ENCODE assay signal across 8 mouse cellular contexts in the genomic region with DNA sequence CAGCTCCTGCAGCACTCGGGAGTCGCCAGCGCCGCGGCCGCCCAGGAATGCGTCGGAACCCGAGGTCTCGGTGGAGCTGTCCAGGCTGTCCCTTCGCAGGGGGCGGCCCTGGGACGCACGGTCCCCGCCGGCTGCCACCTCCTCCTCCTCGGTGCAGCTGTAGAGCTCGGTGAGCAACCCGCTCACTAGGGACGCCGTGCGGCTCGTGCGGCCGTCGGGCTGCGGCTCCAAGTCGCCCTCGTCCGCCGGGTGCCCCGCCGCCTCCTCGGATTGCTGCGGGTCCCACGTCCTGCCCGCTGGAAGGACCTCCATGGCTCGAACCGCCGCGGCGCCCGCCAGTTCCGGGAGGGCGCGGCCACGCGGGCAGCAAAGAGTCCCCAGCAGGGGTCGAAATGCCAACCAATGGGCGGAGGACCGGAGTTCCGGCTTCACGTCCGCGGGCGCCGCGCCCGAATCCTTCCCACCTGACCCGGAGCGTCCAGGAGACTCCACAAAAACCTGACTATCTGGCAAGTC. TPM values are rescaled to one million over a fixed set of nuclear protein-coding genes. Genes with fewer than 3 reads are reported as not detected.
DNase-seq lines count a peak whose midpoint lies in the region; ATAC-seq and TF ChIP-seq lines count a peak whose summit lies in the region.

Gene Tbc1d30 (minus strand): TSS at position 213 of the 516 bp plus-strand sequence.

- TF ChIP-seq POLR2A in lung, adult 2 months (IDR thresholded peaks at IDR 0.05; ENCODE audit: borderline replicate concordance, extremely low read depth, low read depth, low read length) = 0 out of 2 replicates have a peak, but pooled peaks have one; percentile 31

- TF ChIP-seq CTCF in E14TG2a.4 (conservative IDR thresholded peaks at IDR 0.05; ENCODE audit: low read length) = no peak
- no peak for TF ChIP-seq CTCF in lung, adult 2 months (IDR thresholded peaks at IDR 0.05; ENCODE audit: insufficient read depth, low read length)

- under 1% methylated on average over 56 of the region's 61 CpGs for WGBS in embryonic facial prominence, embryonic 13.5 days
- whole genome bisulfite sequencing in lung, adult 2 months = under 1% methylated on average over 61 of the region's 61 CpGs
- under 1% methylated on average over 48 of the region's 61 CpGs for WGBS in neural tube, embryonic 13.5 days

- H3K27me3 ChIP-seq in E14TG2a.4 (ENCODE audit: insufficient read depth, low read length) = peaks cover 58% of the 10 kb centered on the region
- H3K27me3 ChIP-seq in embryonic facial prominence, embryonic 13.5 days = peaks cover 39% of the 10 kb centered on the region
- peaks cover 49% of the 10 kb centered on the region for H3K27me3 ChIP-seq in neural tube, embryonic 13.5 days

- peak within 1 kb of the TSS; percentile 85 for H3K4me3 ChIP-seq in E14TG2a.4 (replicated peaks; ENCODE audit: low read length)
- H3K4me3 ChIP-seq in embryonic facial prominence, embryonic 13.5 days = peak within 1 kb of the TSS; percentile 56
- H3K4me3 ChIP-seq in lung, adult 2 months (replicated peaks; ENCODE audit: extremely low read depth, low read depth, low read length) = peak within 1 kb of the TSS; percentile 65
- H3K4me3 ChIP-seq in neural tube, embryonic 13.5 days = peak within 1 kb of the TSS; percentile 49

- peaks cover 32% of the 10 kb centered on the region for H3K9me3 ChIP-seq in E14TG2a.4 (ENCODE audit: low read length)
- no peaks in the 10 kb centered on the region for H3K9me3 ChIP-seq in embryonic facial prominence, embryonic 13.5 days
- H3K9me3 ChIP-seq in neural tube, embryonic 13.5 days = peaks cover 4% of the 10 kb centered on the region; the same call in 1 of the 2 replicates

- DNase-seq in adrenal gland, adult 18-20 months (ENCODE audit: low spot score in 2 of 2) = peak; percentile 57 to 66
- DNase-seq in heart, postnatal 10 days = peak; percentile 80 to 82
- peak; percentile 79 for DNase-seq in kidney, postnatal 14 days
- DNase-seq in lung, adult 2 months = peak; percentile 77
- no peak for DNase-seq in right cerebral cortex, postnatal 25 days

- no peak within 1 kb of the TSS; the same call in 1 of the 2 replicates for H3K27ac ChIP-seq in embryonic facial prominence, embryonic 13.5 days
- H3K27ac ChIP-seq in neural tube, embryonic 13.5 days (replicated peaks) = no peak within 1 kb of the TSS

- no peak for ATAC-seq in embryonic facial prominence, embryonic 13.5 days (ENCODE audit: insufficient number of reproducible peaks, insufficient read depth, low FRiP score, low TSS enrichment, low read depth)
- ATAC-seq in neural tube, embryonic 13.5 days (ENCODE audit: low read depth) = peak; percentile 63

- H3K9ac ChIP-seq in embryonic facial prominence, embryonic 13.5 days = peak within 1 kb of the TSS; percentile 64
- peak within 1 kb of the TSS; percentile 63 for H3K9ac ChIP-seq in neural tube, embryonic 13.5 days

- H3K4me2 ChIP-seq in embryonic facial prominence, embryonic 13.5 days = peak within 1 kb of the TSS; percentile 95
- H3K4me2 ChIP-seq in neural tube, embryonic 13.5 days = peak within 1 kb of the TSS; percentile 88

- peaks cover 15% of the 10 kb centered on the region for H3K4me1 ChIP-seq in E14TG2a.4 (replicated peaks; ENCODE audit: low read depth, low read length)
- peaks cover 16% of the 10 kb centered on the region for H3K4me1 ChIP-seq in embryonic facial prominence, embryonic 13.5 days
- peaks cover 5% of the 10 kb centered on the region; the same call in 1 of the 2 replicates for H3K4me1 ChIP-seq in lung, adult 2 months (ENCODE audit: control insufficient read depth, insufficient read depth, low read length)
- H3K4me1 ChIP-seq in neural tube, embryonic 13.5 days (replicated peaks) = peaks cover 17% of the 10 kb centered on the region

- H3K36me3 ChIP-seq in E14TG2a.4 (ENCODE audit: insufficient read depth, low read length) = no peaks in the 10 kb centered on the region
- no peaks in the 10 kb centered on the region for H3K36me3 ChIP-seq in embryonic facial prominence, embryonic 13.5 days
- no peaks in the 10 kb centered on the region for H3K36me3 ChIP-seq in neural tube, embryonic 13.5 days

- intact Hi-C loops in heart, postnatal 10 days (cut with DNase I) = no loop called here

RNA-seq across cellular contexts. Expression of gene Tbc1d30, which starts in this region (rescaled TPM):
- total RNA-seq in adrenal gland, adult 18-20 months (2021) = 1 to 10 TPM; 2.6 to 8.3 TPM
- 1.6 and 2.1 TPM in 2 replicates for polyA plus RNA-seq in embryonic facial prominence, embryonic 13.5 days (2015; fragmentation: Nextera tagmentation; extraction: Ambion mirVana)
- total RNA-seq in heart, postnatal 10 days (2021) = 1 to 10 TPM; 3.8 to 5.3 TPM
- 11.4 and 14.1 TPM in 2 replicates for polyA plus RNA-seq in lung, adult 2 months (2012; rRNA removed)
- polyA plus RNA-seq in neural tube, embryonic 13.5 days (2015; fragmentation: Nextera tagmentation; extraction: Ambion mirVana) = 14.3 and 14.4 TPM in 2 replicates
